Mouse (Mus musculus): ENCODE results near the gene Nrbf2.

Nrbf2 gene

DNA sequence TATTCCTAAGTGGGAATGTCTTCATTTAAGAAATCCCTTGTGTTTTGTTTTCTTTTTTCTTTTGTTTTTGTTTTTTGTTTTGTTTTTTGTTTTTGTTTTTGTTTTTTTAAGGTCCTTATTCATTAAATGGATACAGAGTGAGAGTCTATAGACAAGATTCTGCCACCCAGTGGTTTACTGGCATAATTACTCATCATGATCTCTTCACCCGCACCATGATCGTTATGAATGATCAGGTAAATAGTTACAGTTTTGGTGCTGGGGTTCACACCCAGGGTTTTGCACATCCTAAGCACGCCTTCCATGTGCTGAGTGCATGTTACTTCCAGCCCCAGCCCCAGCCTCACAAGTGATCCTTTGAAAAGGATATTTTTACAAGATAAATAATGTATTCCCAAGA lies 68.2 kb downstream of the Nrbf2 start:
- DNase-seq (ENCODE audit: low read depth, low spot score), result no peak
